Mouse (Mus musculus) C2C12 (cell line): ENCODE measurements around the gene Abr. TPM values are rescaled to one million over a fixed set of nuclear protein-coding genes. Genes with fewer than 3 reads are reported as not detected.

ENCODE experiments used
- H3K27me3 ChIP-seq: one replicate; pipeline ENCODE4 v1.6.1; 2011; ENCODE audit not compliant: control insufficient read depth, insufficient read depth, insufficient read length
- H3K36me3 ChIP-seq: one replicate; pipeline ENCODE4 v1.6.1; 2011; ENCODE audit not compliant: control insufficient read depth, insufficient read depth
- H3K4me3 ChIP-seq: one replicate; pipeline ENCODE4 v1.5.1; 2011; ENCODE audit warnings: mild to moderate bottlenecking, control low read depth; ENCODE audit not compliant: poor library complexity, insufficient read depth, severe bottlenecking
- H3K79me2 ChIP-seq: one replicate; pipeline ENCODE4 v1.6.1; 2011; ENCODE audit not compliant: control insufficient read depth, insufficient read depth
- H3K79me3 ChIP-seq: one replicate; pipeline ENCODE4 v1.6.1; 2011; ENCODE audit warnings: low read depth, control low read depth
- H3ac ChIP-seq: one replicate; pipeline ENCODE3; 2011; ENCODE audit warnings: low read depth; ENCODE audit not compliant: control insufficient read depth, insufficient read length
- CEBPB ChIP-seq: IDR thresholded peaks from one replicate; pipeline ENCODE4 v1.6.1; 2011; ENCODE audit warnings: low read depth, mild to moderate bottlenecking, control low read depth, moderate library complexity
- CTCF ChIP-seq: IDR thresholded peaks from one replicate; pipeline ENCODE4 v1.5.1; 2011; ENCODE audit not compliant: control insufficient read depth, insufficient read depth, insufficient read length
- FOSL1 ChIP-seq: IDR thresholded peaks from one replicate; pipeline ENCODE4 v1.8.0; 2011; ENCODE audit warnings: mild to moderate bottlenecking, low read length; ENCODE audit not compliant: poor library complexity, insufficient read depth, severe bottlenecking
- MAX ChIP-seq: IDR thresholded peaks from one replicate; pipeline ENCODE4 v1.6.1; 2011; ENCODE audit warnings: mild to moderate bottlenecking, control low read depth
- MYOD1 ChIP-seq: IDR thresholded peaks from one replicate; pipeline ENCODE4 v1.6.1; 2011; ENCODE audit warnings: low read depth; ENCODE audit not compliant: control insufficient read depth, insufficient read length
- MYOG ChIP-seq: IDR thresholded peaks from one replicate; pipeline ENCODE4 v1.6.1; 2011; ENCODE audit not compliant: control insufficient read depth, insufficient read length; ENCODE audit errors: extremely low read depth
- USF1 ChIP-seq: IDR thresholded peaks from one replicate; pipeline ENCODE4 v1.6.1; 2011; ENCODE audit warnings: low read depth, mild to moderate bottlenecking, control low read depth, moderate library complexity
- long read RNA-seq, 2 experiments: library from polyadenylated mRNA; unstranded; transcript quantifications; one replicate each; pipeline ENCODE4 v2.0.0; 2019 to 2020
- polyA plus RNA-seq: library from polyadenylated mRNA; unstranded; fragments of >200 nt; fragmentation: generic; extraction: Trizol; gene quantifications from one replicate; pipeline ENCODE4 v1.2.1, GENCODE M21; 2012; ENCODE audit warnings: missing spikeins

The Abr gene
- polyA plus RNA-seq = 72.8 TPM
- long read RNA-seq, experiment 1, partial matches to known transcripts = 3 of 19 reads
- long read RNA-seq, experiment 1, other reads (novel, unspliced or antisense) = 15 of 19 reads
- long read RNA-seq, experiment 2, full-length matches to known transcripts = 116 of 208 reads
- long read RNA-seq, experiment 2, partial matches to known transcripts = 19 of 208 reads
- long read RNA-seq, experiment 2, other reads (novel, unspliced or antisense) = 73 of 208 reads

DNA sequence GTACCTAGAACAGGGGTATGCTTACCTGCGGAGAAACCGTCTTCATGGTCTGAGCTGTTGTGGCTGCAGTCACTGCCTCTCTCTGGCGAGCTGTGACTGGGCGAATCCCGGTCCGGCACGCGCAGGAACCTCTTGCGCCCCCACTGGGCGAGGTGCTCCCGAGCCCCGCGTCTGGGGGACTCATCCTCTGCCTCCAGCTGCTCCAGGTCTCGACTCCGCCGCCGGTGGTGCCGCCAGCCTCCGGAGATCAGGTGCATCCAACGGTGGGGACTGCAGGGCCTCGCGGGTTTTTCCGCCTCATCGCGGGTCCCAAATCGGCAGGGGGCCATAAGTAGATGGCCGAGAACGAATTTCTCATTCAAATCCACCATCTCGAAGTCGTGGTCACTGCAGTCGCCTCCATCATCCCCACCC, at the start of gene Abr:
Gene Abr (minus strand): TSS at position 163 of the 414 bp plus-strand sequence.
- TF ChIP-seq CTCF (peak; percentile 80), MAX (peak; percentile 26), FOSL1 (no peak), USF1 (no peak), MYOD1 (no peak), CEBPB (no peak), MYOG (no peak)
- Histone ChIP-seq H3K27me3 (no peaks in the 10 kb centered on the region), H3ac (peak within 1 kb of the TSS; percentile 74), H3K36me3 (peaks cover 27% of the 10 kb centered on the region), H3K79me3 (peaks cover 46% of the 10 kb centered on the region), H3K79me2 (peaks cover 61% of the 10 kb centered on the region), H3K4me3 (peak within 1 kb of the TSS; percentile 90)

DNA sequence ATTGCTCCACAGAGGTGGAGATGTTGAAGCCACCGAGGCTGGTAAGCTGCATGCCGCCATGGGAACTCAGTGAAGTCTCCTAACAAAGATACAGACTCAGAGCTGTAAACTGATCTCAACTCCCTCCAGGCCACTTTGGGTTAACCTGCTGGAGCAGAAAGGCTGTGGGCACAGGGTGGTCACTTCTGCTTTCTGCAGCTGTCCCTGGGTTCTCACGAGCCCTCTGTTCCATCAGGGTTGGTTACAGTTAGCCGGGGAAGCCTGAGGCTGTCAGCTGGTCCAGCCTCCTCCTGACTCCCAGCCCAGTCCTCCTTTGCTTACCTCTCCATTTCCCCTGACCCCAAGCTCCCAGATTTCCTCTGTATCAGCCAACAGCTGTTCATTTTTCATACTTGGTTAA, 45.7 kb upstream of the Abr start:
- Histone ChIP-seq H3K36me3 (no peaks in the 10 kb centered on the region), H3K4me3 (no peak overlapping the region), H3ac (no peak overlapping the region), H3K27me3 (peaks cover 24% of the 10 kb centered on the region), H3K79me3 (no peaks in the 10 kb centered on the region), H3K79me2 (no peaks in the 10 kb centered on the region)
- TF ChIP-seq MYOG (no peak), CEBPB (no peak), FOSL1 (no peak), MAX (no peak), USF1 (no peak), CTCF (no peak), MYOD1 (no peak)

DNA sequence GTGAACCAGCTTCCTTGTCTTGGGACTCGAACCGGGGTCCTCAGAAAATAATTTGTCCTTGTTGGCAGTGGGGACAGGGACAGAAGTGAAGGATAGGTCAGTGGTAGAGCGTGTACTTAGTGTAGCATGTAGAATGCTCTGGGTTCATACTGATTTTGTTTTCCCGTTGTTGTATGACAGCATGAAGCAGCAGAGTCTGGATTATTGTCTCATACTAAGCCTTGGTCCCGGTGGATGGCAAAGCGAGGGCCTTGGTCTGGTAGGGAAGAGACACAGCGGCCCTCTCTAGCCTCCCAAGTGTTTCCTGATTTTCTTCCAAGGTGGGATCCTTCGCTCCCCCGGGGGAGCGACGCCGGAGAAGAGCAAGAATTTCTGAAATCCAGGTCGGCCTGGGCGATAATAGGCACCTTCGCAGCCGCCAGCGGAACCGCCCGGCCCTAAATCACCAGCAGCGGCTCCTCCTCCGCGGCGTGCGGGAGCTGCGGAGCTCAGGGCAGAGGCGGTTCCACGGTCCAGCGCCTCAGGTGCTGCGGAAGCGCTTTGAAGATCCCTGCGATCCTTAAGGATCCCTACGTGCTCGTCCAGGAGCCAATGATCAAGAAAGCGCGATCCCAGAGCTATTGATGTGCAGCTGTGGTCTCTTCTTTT, 44.0 kb upstream of the Abr start:
- Histone ChIP-seq H3K4me3 (no peak overlapping the region), H3ac (no peak overlapping the region), H3K27me3 (peaks cover 14% of the 10 kb centered on the region)

DNA sequence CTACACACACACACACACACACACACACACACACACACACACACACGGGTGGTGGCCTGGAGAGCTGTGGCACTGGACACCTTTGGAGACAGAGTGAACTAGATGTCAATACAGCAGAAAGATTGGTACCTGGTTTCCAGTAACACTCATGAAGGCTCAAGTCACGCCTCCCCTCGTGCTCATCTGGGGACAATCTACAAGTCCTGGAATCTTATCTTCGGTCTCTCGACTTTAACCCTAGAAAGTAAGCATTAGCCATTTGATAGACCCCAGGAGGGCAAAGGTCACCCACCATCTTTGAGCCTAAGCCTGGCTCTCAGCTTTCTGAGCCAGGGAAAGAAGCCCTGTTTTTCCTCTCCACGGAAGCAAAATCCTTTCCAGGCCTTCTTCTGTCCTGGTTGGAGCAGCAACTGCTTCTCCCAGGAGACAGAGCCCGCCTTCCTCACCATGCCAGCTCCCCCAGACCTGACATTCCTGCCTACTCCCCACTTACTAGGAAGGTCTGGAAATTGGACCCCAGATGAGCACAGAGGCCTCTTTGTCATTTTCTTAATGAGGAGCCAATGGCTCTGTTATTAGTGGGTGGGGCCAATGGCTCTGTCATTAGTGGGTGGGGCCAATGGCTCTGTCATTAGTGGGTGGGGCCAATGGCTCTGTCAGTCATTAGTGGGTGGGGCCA, 39.8 kb upstream of the Abr start:
- no peaks in the 10 kb centered on the region for H3K36me3 ChIP-seq
- peaks cover 14% of the 10 kb centered on the region for H3K27me3 ChIP-seq
- no peak overlapping the region for H3ac ChIP-seq
- H3K79me3 ChIP-seq = no peaks in the 10 kb centered on the region
- H3K79me2 ChIP-seq = no peaks in the 10 kb centered on the region
- no peak for TF ChIP-seq CEBPB
- TF ChIP-seq MYOG = no peak
- TF ChIP-seq USF1 = no peak
- no peak for TF ChIP-seq MYOD1
- TF ChIP-seq CTCF = no peak
- no peak for TF ChIP-seq FOSL1
- TF ChIP-seq MAX = no peak
- no peak overlapping the region for H3K4me3 ChIP-seq

More for the DNA sequence above, 44.0 kb upstream of the Abr start:
- TF ChIP-seq MYOD1 (no peak), USF1 (no peak), FOSL1 (no peak), MAX (no peak), MYOG (no peak), CEBPB (no peak), CTCF (no peak)
- Histone ChIP-seq H3K79me3 (no peaks in the 10 kb centered on the region), H3K36me3 (no peaks in the 10 kb centered on the region), H3K79me2 (no peaks in the 10 kb centered on the region)

DNA sequence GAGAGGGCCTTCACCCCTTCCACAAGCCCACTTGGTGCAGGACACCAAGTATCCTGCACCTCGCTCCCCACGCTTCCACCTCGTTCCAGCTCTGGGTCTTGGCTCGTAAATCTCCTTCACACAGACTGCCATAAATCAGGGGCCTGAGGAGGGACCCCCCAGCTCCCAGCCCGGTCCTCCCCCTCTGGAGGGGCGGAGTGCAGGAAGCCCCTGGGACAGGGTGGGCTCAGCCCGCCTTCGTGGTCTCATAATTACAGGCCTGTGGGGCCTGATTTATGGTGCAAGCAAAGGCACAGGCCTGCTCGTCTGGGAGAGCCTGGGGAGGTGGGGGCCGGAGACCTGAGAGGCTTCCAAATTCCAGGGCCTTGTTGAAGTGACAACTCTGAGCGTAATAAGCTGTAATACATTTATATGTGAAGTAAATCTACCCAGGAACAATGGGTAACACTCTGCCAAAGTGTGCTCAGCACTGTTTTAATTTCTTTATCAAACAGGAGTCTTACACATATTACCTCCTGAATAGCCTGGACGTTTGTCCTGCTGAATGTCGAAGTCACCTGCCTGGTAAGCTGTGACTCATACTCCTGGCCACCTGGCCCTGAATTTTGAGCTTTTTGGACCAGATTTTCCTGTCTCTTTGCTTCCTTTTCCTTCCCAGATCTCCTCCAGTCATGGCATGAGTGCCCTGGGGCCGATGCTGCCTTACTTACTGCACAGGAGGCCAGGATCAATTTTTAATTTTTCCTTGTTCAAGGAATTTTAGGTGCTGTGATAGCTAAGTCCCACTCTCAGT, 37.2 kb upstream of the Abr start:
- Histone ChIP-seq H3K4me3 (no peak overlapping the region), H3ac (no peak overlapping the region), H3K36me3 (no peaks in the 10 kb centered on the region), H3K79me2 (no peaks in the 10 kb centered on the region), H3K79me3 (no peaks in the 10 kb centered on the region), H3K27me3 (no peaks in the 10 kb centered on the region)
- TF ChIP-seq CEBPB = no peak
- no peak for TF ChIP-seq USF1
- TF ChIP-seq MYOG = no peak
- no peak for TF ChIP-seq FOSL1
- TF ChIP-seq MYOD1 = no peak
- no peak for TF ChIP-seq CTCF
- no peak for TF ChIP-seq MAX
